Mouse (Mus musculus): ENCODE data around the gene 4932411N23Rik. TPM values are rescaled to one million over a fixed set of nuclear protein-coding genes. Genes with fewer than 3 reads are reported as not detected.
"Not testable (repeated sequence)": the region's sequence is repeated elsewhere in the genome, so short reads cannot be mapped to it uniquely, and the experiment has no call there.

4932411N23Rik gene
- total RNA-seq (2012; rRNA removed) (not detected in 2 replicates), total RNA-seq (2014; rRNA removed) (not detected in 2 replicates), polyA plus RNA-seq (2012; ENCODE audit: insufficient read length, low read depth) (not detected in 2 replicates)

DNA sequence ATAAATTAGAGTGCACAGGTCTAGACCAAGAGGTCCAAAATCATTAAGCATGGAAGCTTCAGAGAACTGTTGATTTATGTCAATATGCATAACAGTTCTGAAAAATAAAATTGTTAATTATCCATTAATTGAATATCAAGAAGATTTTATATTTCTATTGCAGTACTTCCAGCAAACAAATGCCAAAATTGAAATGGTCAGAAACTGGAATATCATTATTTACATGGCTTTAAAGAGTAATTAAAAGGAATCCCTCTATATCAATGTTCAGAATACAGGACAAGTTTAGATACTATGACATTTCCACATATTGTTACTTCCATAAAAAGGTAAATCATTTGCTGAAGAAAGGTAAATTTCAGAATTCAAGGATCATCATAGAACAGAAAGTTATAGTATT lies at the start of gene 4932411N23Rik:
Gene 4932411N23Rik, minus strand, starts transcription at position 101 of the 400 bp plus-strand sequence.
- Histone ChIP-seq H3K4me2 (ENCODE audit: insufficient read depth, low read depth, poor library complexity, severe bottlenecking) (no peak within 1 kb of the TSS), H3K4me1 (ENCODE audit: control insufficient read depth in 1 of 2, insufficient read depth in 2 of 2) (no peaks in the 10 kb centered on the region), H3K4me3 (replicated peaks in 1 of 3; ENCODE audit: low read depth in 2 of 3, low read length in 2 of 3, poor library complexity in 1 of 3) (no peak within 1 kb of the TSS), H3K27ac (ENCODE audit: insufficient read depth, low read depth) (no peak within 1 kb of the TSS), H3K79me2 (replicated peaks; ENCODE audit: control insufficient read depth, extremely low read depth, insufficient read depth, poor library complexity, severe bottlenecking) (no peaks in the 10 kb centered on the region), H3K36me3 (replicated peaks in 1 of 2; ENCODE audit: control insufficient read depth in 1 of 2, insufficient read depth in 1 of 2, low read length in 1 of 2) (no peaks in the 10 kb centered on the region), H3K9ac (ENCODE audit: insufficient read depth, low read depth) (no peak within 1 kb of the TSS), H3K27me3 (replicated peaks) (no peaks in the 10 kb centered on the region), H3K9me3 (replicated peaks; ENCODE audit: low read length) (no peaks in the 10 kb centered on the region)
- DNase-seq (ENCODE audit: extremely low read depth), result no peak
- dilution Hi-C loops (cut with MboI; ENCODE audit: extremely low pct_ligation_motif_present, extremely low pct_unique_long_range_greater_than_20kb, low sequenced_read_pairs) (no loop called here), in situ Hi-C loops (cut with MboI; ENCODE audit: low pct_ligation_motif_present, low pct_unique_long_range_greater_than_20kb, low sequenced_read_pairs) (no loop called here)
- TF ChIP-seq MYC (IDR thresholded peaks at IDR 0.05; ENCODE audit: low read depth, low read length) (no peak), CHD2 (IDR thresholded peaks at IDR 0.05; ENCODE audit: low read length) (no peak), TCF12 (IDR thresholded peaks at IDR 0.05; ENCODE audit: low read depth, low read length) (no peak), SMC3 (IDR thresholded peaks at IDR 0.05; ENCODE audit: low read depth, low read length) (no peak), RAD21 (IDR thresholded peaks at IDR 0.05; ENCODE audit: low read depth, low read length) (no peak), ZC3H11A (IDR thresholded peaks at IDR 0.05; ENCODE audit: low read depth, low read length) (no peak), ELF1 (IDR thresholded peaks at IDR 0.05; ENCODE audit: low read depth, low read length) (no peak), ZMIZ1 (IDR thresholded peaks at IDR 0.05; ENCODE audit: low read depth, low read length) (no peak)

DNA sequence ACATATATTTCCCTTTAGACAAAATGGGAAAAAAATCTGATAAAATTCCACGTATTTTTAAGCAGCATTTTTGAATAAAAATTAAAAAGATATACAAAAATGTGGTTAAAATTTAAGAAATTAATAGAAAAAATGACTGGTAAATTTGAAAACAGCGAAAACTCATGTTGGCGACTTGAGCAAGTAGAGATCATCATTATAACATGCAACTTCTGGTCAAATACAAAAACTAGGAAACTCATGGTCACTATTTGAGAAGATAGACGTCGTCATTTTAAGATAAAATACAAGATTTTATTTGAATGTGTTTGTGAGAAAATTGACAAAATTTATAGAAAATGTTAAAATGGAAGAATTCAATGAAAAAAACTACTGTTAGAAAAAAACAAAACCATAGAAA lies 35.8 kb downstream of the 4932411N23Rik start:
- dilution Hi-C loops (cut with MboI; ENCODE audit: extremely low pct_ligation_motif_present, extremely low pct_unique_long_range_greater_than_20kb, low sequenced_read_pairs) (no loop called here), in situ Hi-C loops (cut with MboI; ENCODE audit: low pct_ligation_motif_present, low pct_unique_long_range_greater_than_20kb, low sequenced_read_pairs) (no loop called here)
- H3K27ac ChIP-seq (ENCODE audit: insufficient read depth, low read depth), result no peak overlapping the region
- TF ChIP-seq CHD1 (IDR thresholded peaks at IDR 0.05; ENCODE audit: low read depth, low read length) (no peak), POLR2A (IDR thresholded peaks at IDR 0.05; ENCODE audit: low read depth, low read length) (no peak), EP300 (IDR thresholded peaks at IDR 0.05; ENCODE audit: low read length) (no peak), E2F4 (IDR thresholded peaks at IDR 0.05; ENCODE audit: insufficient replicate concordance, low read depth, low read length) (no peak), MAFK (IDR thresholded peaks at IDR 0.05; ENCODE audit: insufficient replicate concordance, low read length) (no peak), ELF1 (IDR thresholded peaks at IDR 0.05; ENCODE audit: low read depth, low read length) (no peak)
- no peaks in the 10 kb centered on the region for H3K27me3 ChIP-seq (replicated peaks)
- DNase-seq (ENCODE audit: extremely low read depth), result no peak
- H3K4me3 ChIP-seq (replicated peaks in 1 of 3; ENCODE audit: low read depth in 2 of 3, low read length in 2 of 3, poor library complexity in 1 of 3), result no peak overlapping the region
- no peaks in the 10 kb centered on the region for H3K36me3 ChIP-seq (replicated peaks in 1 of 2; ENCODE audit: control insufficient read depth in 1 of 2, insufficient read depth in 1 of 2, low read length in 1 of 2)
- no peaks in the 10 kb centered on the region for H3K79me2 ChIP-seq (replicated peaks; ENCODE audit: control insufficient read depth, extremely low read depth, insufficient read depth, poor library complexity, severe bottlenecking)
- H3K9ac ChIP-seq (ENCODE audit: insufficient read depth, low read depth), result no peak overlapping the region
- no peak overlapping the region for H3K4me2 ChIP-seq (ENCODE audit: insufficient read depth, low read depth, poor library complexity, severe bottlenecking)
- H3K4me1 ChIP-seq (ENCODE audit: control insufficient read depth in 1 of 2, insufficient read depth in 2 of 2), result no peaks in the 10 kb centered on the region
- no peaks in the 10 kb centered on the region for H3K9me3 ChIP-seq (replicated peaks; ENCODE audit: low read length)

DNA sequence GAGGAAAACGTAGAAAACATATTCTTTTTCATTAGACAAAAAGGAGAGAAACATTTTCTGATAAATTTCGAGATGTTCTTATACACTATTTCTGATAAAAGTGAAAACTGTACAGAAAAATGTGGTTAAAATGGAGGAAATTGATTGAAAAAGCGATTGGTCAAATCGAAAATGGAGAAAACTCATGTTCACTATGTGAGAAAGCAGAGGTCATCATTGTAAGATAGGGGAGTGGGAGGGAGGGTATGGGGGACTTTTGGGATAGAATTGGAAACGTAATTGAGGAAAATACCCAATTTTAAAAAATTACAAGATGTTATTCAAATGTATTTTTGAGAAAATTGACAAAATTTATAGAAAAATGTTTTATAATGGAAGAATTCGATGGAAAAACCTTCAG lies 38.0 kb downstream of the 4932411N23Rik start:
- dilution Hi-C loops (cut with MboI; ENCODE audit: extremely low pct_ligation_motif_present, extremely low pct_unique_long_range_greater_than_20kb, low sequenced_read_pairs); in situ Hi-C loops (cut with MboI; ENCODE audit: low pct_ligation_motif_present, low pct_unique_long_range_greater_than_20kb, low sequenced_read_pairs): not testable (repeated sequence)

DNA sequence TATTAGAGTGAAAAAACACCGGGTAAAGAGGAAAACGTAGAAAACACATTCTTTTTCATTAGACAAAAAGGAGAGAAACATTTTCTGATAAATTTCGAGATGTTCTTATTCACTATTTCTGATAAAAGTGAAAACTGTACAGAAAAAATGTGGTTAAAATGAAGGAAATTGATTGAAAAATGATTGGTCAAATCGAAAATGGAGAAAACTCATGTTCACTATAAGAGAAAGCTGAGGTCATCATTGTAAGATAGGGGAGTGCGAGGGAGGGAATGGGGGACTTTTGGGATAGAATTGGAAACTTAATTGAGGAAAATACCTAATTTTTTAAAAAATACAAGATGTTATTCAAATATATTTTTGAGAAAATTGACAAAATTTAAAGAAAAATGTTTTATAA lies 40.8 kb downstream of the 4932411N23Rik start:
- H3K4me2 ChIP-seq (ENCODE audit: insufficient read depth, low read depth, poor library complexity, severe bottlenecking), result not testable (repeated sequence)

More for the DNA sequence above, 38.0 kb downstream of the 4932411N23Rik start:
- not testable (repeated sequence) for H3K27me3 ChIP-seq (replicated peaks); H3K9ac ChIP-seq (ENCODE audit: insufficient read depth, low read depth); H3K9me3 ChIP-seq (replicated peaks; ENCODE audit: low read length); DNase-seq (ENCODE audit: extremely low read depth); H3K4me3 ChIP-seq (replicated peaks in 1 of 3; ENCODE audit: low read depth in 2 of 3, low read length in 2 of 3, poor library complexity in 1 of 3); H3K79me2 ChIP-seq (replicated peaks; ENCODE audit: control insufficient read depth, extremely low read depth, insufficient read depth, poor library complexity, severe bottlenecking); H3K4me2 ChIP-seq (ENCODE audit: insufficient read depth, low read depth, poor library complexity, severe bottlenecking); H3K36me3 ChIP-seq (replicated peaks in 1 of 2; ENCODE audit: control insufficient read depth in 1 of 2, insufficient read depth in 1 of 2, low read length in 1 of 2); H3K4me1 ChIP-seq (ENCODE audit: control insufficient read depth in 1 of 2, insufficient read depth in 2 of 2); H3K27ac ChIP-seq (ENCODE audit: insufficient read depth, low read depth)

DNA sequence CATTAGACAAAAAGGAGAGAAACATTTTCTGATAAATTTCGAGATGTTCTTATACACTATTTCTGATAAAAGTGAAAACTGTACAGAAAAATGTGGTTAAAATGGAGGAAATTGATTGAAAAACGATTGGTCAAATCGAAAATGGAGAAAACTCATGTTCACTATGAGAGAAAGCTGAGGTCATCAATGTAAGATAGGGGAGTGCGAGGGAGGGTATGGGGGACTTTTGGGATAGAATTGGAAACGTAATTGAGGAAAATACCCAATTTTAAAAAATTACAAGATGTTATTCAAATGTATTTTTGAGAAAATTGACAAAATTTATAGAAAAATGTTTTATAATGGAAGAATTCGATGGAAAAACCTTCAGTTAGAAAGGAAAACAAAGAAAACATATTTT lies 42.2 kb downstream of the 4932411N23Rik start:
- H3K27me3 ChIP-seq (replicated peaks); H3K9me3 ChIP-seq (replicated peaks; ENCODE audit: low read length); DNase-seq (ENCODE audit: extremely low read depth); H3K4me3 ChIP-seq (replicated peaks in 1 of 3; ENCODE audit: low read depth in 2 of 3, low read length in 2 of 3, poor library complexity in 1 of 3); H3K4me2 ChIP-seq (ENCODE audit: insufficient read depth, low read depth, poor library complexity, severe bottlenecking); dilution Hi-C loops (cut with MboI; ENCODE audit: extremely low pct_ligation_motif_present, extremely low pct_unique_long_range_greater_than_20kb, low sequenced_read_pairs); H3K27ac ChIP-seq (ENCODE audit: insufficient read depth, low read depth); H3K36me3 ChIP-seq (replicated peaks in 1 of 2; ENCODE audit: control insufficient read depth in 1 of 2, insufficient read depth in 1 of 2, low read length in 1 of 2); in situ Hi-C loops (cut with MboI; ENCODE audit: low pct_ligation_motif_present, low pct_unique_long_range_greater_than_20kb, low sequenced_read_pairs); H3K4me1 ChIP-seq (ENCODE audit: control insufficient read depth in 1 of 2, insufficient read depth in 2 of 2); H3K79me2 ChIP-seq (replicated peaks; ENCODE audit: control insufficient read depth, extremely low read depth, insufficient read depth, poor library complexity, severe bottlenecking); H3K9ac ChIP-seq (ENCODE audit: insufficient read depth, low read depth): not testable (repeated sequence)

More for the DNA sequence above, 40.8 kb downstream of the 4932411N23Rik start:
- H3K9ac ChIP-seq (ENCODE audit: insufficient read depth, low read depth); in situ Hi-C loops (cut with MboI; ENCODE audit: low pct_ligation_motif_present, low pct_unique_long_range_greater_than_20kb, low sequenced_read_pairs); H3K4me3 ChIP-seq (replicated peaks in 1 of 3; ENCODE audit: low read depth in 2 of 3, low read length in 2 of 3, poor library complexity in 1 of 3); H3K27ac ChIP-seq (ENCODE audit: insufficient read depth, low read depth); H3K27me3 ChIP-seq (replicated peaks); H3K9me3 ChIP-seq (replicated peaks; ENCODE audit: low read length); H3K36me3 ChIP-seq (replicated peaks in 1 of 2; ENCODE audit: control insufficient read depth in 1 of 2, insufficient read depth in 1 of 2, low read length in 1 of 2); H3K79me2 ChIP-seq (replicated peaks; ENCODE audit: control insufficient read depth, extremely low read depth, insufficient read depth, poor library complexity, severe bottlenecking); dilution Hi-C loops (cut with MboI; ENCODE audit: extremely low pct_ligation_motif_present, extremely low pct_unique_long_range_greater_than_20kb, low sequenced_read_pairs); H3K4me1 ChIP-seq (ENCODE audit: control insufficient read depth in 1 of 2, insufficient read depth in 2 of 2): not testable (repeated sequence)
- peak; percentile 4 for DNase-seq (ENCODE audit: extremely low read depth)

Measured in CH12.LX (cell line).